Mouse (Mus musculus) lung, postnatal 0 days (tissue): ENCODE measurements around the gene Tmem259.

Source experiments
- CTCF ChIP-seq: IDR thresholded peaks from 2 replicates; pipeline ENCODE4 v1.5.1; 2016; ENCODE audit warnings: antibody characterized with exemption, mild to moderate bottlenecking
- EP300 ChIP-seq: IDR thresholded peaks from 2 replicates; pipeline ENCODE4 v1.6.1; 2016; ENCODE audit warnings: antibody characterized with exemption, mild to moderate bottlenecking, control low read depth

- no peak; the same call in 1 of the 2 replicates for TF ChIP-seq EP300
- TF ChIP-seq CTCF = no peak
Measured at GRCm38 (mm10) chr10:79984871-79985270, 741 bp upstream of the Tmem259 start.
